7 mouse cellular contexts compared by ENCODE assay signal in the genomic region with DNA sequence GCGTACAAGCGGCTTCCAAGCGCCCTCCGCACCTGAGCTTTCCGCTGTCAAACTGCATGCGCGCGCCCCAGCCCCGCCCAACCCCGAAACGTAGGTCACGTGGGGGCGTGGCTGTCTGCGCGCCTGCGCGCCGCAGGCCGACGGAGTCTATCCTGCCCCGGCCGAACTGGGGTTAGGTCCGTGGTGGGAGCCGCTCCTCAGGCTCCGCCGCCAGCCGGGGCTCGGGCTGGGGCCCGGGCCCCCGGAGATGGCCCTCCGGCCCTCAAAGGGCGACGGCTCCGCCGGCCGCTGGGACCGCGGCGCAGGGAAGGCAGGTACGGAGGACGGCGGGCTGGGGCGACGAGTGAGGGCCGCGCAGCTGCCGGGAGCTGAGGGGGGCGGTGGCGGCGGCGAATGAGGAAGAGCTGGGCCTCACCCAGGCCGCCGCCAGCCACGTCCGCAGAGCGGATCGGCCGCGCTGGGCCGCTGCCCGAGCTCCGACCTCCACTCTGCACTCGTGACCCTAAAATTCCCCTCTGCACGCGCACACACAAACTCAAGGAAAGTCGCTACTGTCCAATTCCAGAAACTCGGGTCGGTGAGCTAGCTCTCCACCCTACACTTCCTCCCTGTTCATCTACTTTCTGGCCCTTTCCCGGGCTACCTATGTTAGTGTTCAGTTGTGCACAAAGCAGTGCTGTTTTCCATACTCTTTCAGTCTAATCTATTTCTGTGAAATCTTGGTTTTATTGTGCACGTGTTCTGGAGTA. TPM values are rescaled to one million over a fixed set of nuclear protein-coding genes. Genes with fewer than 3 reads are reported as not detected.
DNase-seq lines count a peak whose midpoint lies in the region; ATAC-seq lines count a peak whose summit lies in the region.

Gene Tbc1d20 (plus strand): TSS at position 102 of the 749 bp plus-strand sequence.

- H3K27ac ChIP-seq in embryonic facial prominence, embryonic 11.5 days (replicated peaks; ENCODE audit: low read depth, low read length), result no peak within 1 kb of the TSS
- 0 out of 2 replicates have a peak within 1 kb of the TSS, but pooled peaks have one; percentile 23 for H3K27ac ChIP-seq in limb, embryonic 11.5 days (replicated peaks; ENCODE audit: low read depth, low read length)
- peak within 1 kb of the TSS; percentile 80 for H3K27ac ChIP-seq in midbrain, embryonic 14.5 days (replicated peaks; ENCODE audit: low read depth, low read length)

- H3K9ac ChIP-seq in embryonic facial prominence, embryonic 11.5 days (replicated peaks; ENCODE audit: low read length), result peak within 1 kb of the TSS; percentile 88
- peak within 1 kb of the TSS; percentile 78 for H3K9ac ChIP-seq in limb, embryonic 11.5 days (ENCODE audit: low read length)
- H3K9ac ChIP-seq in midbrain, embryonic 14.5 days (replicated peaks; ENCODE audit: low read length), result peak within 1 kb of the TSS; percentile 91

- no peaks in the 10 kb centered on the region for H3K9me3 ChIP-seq in embryonic facial prominence, embryonic 11.5 days (replicated peaks; ENCODE audit: control insufficient read depth, low read length)
- H3K9me3 ChIP-seq in limb, embryonic 11.5 days (ENCODE audit: control insufficient read depth, low read length), result no peaks in the 10 kb centered on the region
- H3K9me3 ChIP-seq in midbrain, embryonic 14.5 days (ENCODE audit: control insufficient read depth, low read length), result no peaks in the 10 kb centered on the region

- no peaks in the 10 kb centered on the region for H3K27me3 ChIP-seq in embryonic facial prominence, embryonic 11.5 days (ENCODE audit: control insufficient read depth, insufficient read depth, low read length)
- no peaks in the 10 kb centered on the region for H3K27me3 ChIP-seq in limb, embryonic 11.5 days (ENCODE audit: control insufficient read depth, insufficient read depth, low read length)
- no peaks in the 10 kb centered on the region for H3K27me3 ChIP-seq in midbrain, embryonic 14.5 days (ENCODE audit: control insufficient read depth, insufficient read depth, low read length)

- DNase-seq in adrenal gland, postnatal 14 days, result peak; percentile 94
- peak; percentile 95 for DNase-seq in embryonic facial prominence, embryonic 11.5 days (ENCODE audit: low spot score)
- peak; percentile 100 for DNase-seq in heart, adult 11 months
- peak; percentile 94 for DNase-seq in kidney, adult 18-20 months
- DNase-seq in limb, embryonic 11.5 days (ENCODE audit: low spot score), result peak; percentile 90
- peak; percentile 97 for DNase-seq in midbrain, embryonic 14.5 days
- DNase-seq in spleen, adult 18-20 months, result peak; percentile 87 to 92

- H3K4me1 ChIP-seq in embryonic facial prominence, embryonic 11.5 days (ENCODE audit: control insufficient read depth, insufficient read depth, low read length), result peaks cover 2% of the 10 kb centered on the region; the same call in 1 of the 2 replicates
- peaks cover 8% of the 10 kb centered on the region for H3K4me1 ChIP-seq in limb, embryonic 11.5 days (ENCODE audit: control insufficient read depth, insufficient read depth, low read length)
- peaks cover 17% of the 10 kb centered on the region for H3K4me1 ChIP-seq in midbrain, embryonic 14.5 days (ENCODE audit: control insufficient read depth, insufficient read depth, low read length)

- ATAC-seq in embryonic facial prominence, embryonic 11.5 days (replicated peaks; ENCODE audit: insufficient number of reproducible peaks, low FRiP score, low TSS enrichment, low read depth), result peak; percentile 96
- ATAC-seq in limb, embryonic 11.5 days (ENCODE audit: insufficient number of reproducible peaks, low FRiP score, low TSS enrichment, low read depth), result peak; percentile 97
- peak; percentile 98 for ATAC-seq in midbrain, embryonic 14.5 days (ENCODE audit: low FRiP score, low TSS enrichment)

- WGBS in embryonic facial prominence, embryonic 11.5 days, result under 1% methylated on average over 69 of the region's 70 CpGs
- under 1% methylated on average over 70 of the region's 70 CpGs for WGBS in limb, embryonic 11.5 days
- WGBS in midbrain, embryonic 14.5 days, result under 1% methylated on average over 69 of the region's 70 CpGs

- H3K4me3 ChIP-seq in embryonic facial prominence, embryonic 11.5 days (ENCODE audit: low read depth, low read length), result peak within 1 kb of the TSS; percentile 89
- H3K4me3 ChIP-seq in limb, embryonic 11.5 days (ENCODE audit: low read depth, low read length), result peak within 1 kb of the TSS; percentile 66
- H3K4me3 ChIP-seq in midbrain, embryonic 14.5 days (replicated peaks; ENCODE audit: low read depth, low read length), result peak within 1 kb of the TSS; percentile 92

- H3K36me3 ChIP-seq in embryonic facial prominence, embryonic 11.5 days (replicated peaks; ENCODE audit: control insufficient read depth, insufficient read depth, low read depth, low read length), result no peaks in the 10 kb centered on the region
- no peaks in the 10 kb centered on the region for H3K36me3 ChIP-seq in limb, embryonic 11.5 days (ENCODE audit: control insufficient read depth, insufficient read depth, low read length)
- no peaks in the 10 kb centered on the region for H3K36me3 ChIP-seq in midbrain, embryonic 14.5 days (ENCODE audit: control insufficient read depth, insufficient read depth, low read length)

- H3K4me2 ChIP-seq in embryonic facial prominence, embryonic 11.5 days (ENCODE audit: low read depth, low read length), result peak within 1 kb of the TSS; percentile 65
- peak within 1 kb of the TSS; percentile 62 for H3K4me2 ChIP-seq in limb, embryonic 11.5 days (ENCODE audit: low read depth, severe bottlenecking)
- peak within 1 kb of the TSS; percentile 64 for H3K4me2 ChIP-seq in midbrain, embryonic 14.5 days (ENCODE audit: low read length)

RNA-seq across cellular contexts. Expression of gene Tbc1d20, which starts in this region (rescaled TPM):
- total RNA-seq in adrenal gland, postnatal 14 days (2021), result 145 and 149 TPM in 2 replicates
- polyA plus RNA-seq in embryonic facial prominence, embryonic 11.5 days (2014; fragmentation: Nextera tagmentation; extraction: Ambion mirVana), result 25.4 and 26.4 TPM in 2 replicates
- polyA plus RNA-seq in limb, embryonic 11.5 days (2014; fragmentation: Nextera tagmentation; extraction: Ambion mirVana), result 30.5 and 35.4 TPM in 2 replicates
- polyA plus RNA-seq in midbrain, embryonic 14.5 days (2014; fragmentation: Nextera tagmentation; extraction: Ambion mirVana), result 23.3 and 28.8 TPM in 2 replicates
